Mouse (Mus musculus): Measurements from ENCODE around the gene 4930447C04Rik.

4930447C04Rik gene

DNA sequence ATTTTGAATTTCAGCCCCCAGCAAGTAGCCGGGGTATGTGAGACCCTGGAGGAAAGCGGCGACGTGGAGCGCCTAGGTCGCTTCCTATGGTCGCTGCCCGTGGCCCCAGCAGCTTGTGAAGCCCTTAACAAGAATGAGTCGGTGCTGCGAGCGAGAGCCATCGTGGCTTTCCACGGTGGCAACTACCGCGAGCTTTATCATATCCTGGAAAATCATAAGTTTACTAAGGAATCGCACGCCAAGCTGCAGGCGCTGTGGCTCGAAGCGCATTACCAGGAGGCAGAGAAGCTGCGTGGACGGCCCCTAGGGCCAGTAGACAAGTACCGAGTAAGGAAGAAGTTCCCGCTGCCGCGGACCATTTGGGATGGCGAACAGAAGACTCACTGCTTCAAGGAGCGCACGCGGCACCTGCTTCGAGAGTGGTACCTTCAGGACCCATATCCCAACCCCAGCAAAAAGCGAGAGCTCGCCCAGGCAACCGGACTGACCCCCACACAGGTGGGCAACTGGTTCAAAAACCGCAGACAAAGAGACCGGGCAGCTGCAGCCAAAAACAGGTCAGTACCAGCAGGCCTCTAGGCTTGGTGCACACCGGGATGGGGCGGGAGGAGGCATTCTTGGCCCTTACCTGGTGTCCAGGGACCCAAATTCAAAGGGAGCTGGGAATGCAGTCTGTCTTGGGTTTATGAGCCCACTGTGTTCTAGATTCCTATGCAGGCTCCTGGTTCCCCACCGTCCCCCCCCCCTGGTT, at the start of gene 4930447C04Rik:
TSS of gene 4930447C04Rik (minus strand) at position 704 of the 751 bp plus-strand sequence.
- no peak for DNase-seq (ENCODE audit: low spot score in 2 of 2)

DNA sequence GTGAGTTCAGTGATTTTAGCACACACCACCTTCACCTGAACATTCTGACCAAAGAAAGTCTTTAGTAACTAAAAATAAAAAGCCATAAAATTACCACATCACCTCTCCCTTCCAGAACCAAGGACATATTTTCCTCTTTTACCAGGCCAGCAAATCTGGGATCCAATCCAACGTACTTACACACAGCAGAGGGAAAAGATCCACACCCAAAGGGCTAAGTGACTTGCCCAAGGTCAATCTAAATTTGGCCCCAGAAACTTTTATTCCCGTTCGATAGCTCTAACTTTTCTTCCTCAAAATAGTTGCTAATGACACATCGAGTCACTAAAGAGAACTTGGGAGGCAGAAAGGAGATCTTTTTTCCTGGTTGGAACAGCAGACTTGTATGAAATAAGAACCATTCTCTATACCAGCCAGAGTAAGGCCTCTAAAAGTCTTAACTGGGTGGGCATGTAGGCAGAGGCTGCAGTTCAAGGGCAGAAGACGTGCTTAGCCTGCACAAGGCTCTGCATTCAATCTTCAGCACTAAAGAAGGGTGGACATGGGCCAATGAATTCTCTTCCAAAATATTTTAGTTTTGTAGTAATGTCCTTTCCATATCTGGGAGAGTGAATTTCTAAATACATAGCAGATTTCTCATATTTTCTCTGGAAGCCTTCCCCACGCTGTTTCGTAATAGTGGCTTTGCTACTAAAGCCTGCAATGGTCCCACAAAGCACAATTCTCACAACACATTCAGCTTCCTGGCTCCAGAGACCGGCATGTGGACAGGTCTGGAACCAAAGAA, 42.7 kb upstream of the 4930447C04Rik start:
- no peak for DNase-seq (ENCODE audit: low spot score in 2 of 2)

DNA sequence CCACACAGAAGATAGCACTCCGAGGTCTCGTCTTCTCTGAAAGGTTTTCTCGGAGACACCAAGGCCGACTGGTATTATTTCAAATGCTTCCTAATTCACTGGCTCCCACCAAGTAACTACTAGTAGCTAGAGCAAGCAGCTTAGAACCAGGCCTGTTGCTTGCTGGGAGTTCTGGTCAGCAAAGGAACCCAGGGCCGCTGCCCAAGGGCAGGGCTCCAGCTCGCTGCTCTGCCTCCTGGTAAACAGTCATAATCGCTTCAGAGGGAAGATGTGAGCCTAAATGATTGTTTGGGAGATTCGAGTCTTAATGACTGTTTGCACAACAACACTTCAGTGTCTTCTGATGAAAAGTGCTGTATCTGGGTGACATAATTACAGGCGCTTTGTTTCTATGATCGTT, 42.0 kb upstream of the 4930447C04Rik start:
- DNase-seq (ENCODE audit: low spot score in 2 of 2), result no peak

DNA sequence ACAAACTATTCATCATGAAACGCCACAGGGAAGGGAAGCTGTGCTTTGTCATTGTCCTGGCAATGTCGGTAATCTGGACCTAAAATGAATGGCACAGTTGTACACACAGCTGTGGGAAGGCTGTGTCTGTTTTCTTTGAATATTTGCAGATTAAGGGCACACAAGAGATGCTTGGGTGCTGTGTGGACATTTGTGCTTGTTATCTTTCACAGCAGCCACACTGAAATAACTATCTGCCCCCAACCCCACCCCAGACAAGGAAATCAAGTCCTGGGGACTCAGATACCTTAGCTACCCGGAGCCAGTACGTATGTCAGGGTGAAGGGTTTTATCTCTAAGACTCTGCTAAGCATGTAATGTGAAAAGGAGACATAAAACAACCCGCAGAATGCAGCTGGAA, 38.7 kb upstream of the 4930447C04Rik start:
- no peak for DNase-seq (ENCODE audit: low spot score in 2 of 2)

DNA sequence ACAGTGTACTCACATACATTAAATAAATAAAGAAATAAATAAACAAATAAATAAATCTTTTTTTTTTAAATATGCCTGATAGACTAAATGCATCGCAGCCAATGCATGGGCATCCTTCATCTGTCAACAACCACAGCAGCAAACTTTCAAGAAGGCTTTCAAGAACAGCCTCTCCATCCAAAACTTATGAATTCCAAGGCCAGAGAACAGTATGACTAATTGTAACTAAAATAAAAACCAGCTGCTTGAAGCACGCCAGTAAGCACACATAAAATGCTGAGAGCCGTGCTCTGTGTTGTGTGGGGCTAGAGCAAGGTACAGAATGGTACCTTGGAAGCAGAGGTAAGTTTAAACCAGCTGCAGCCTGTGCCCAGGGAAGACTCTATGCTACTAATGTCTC, 37.3 kb upstream of the 4930447C04Rik start:
- DNase-seq (ENCODE audit: low spot score in 2 of 2), result no peak

DNA sequence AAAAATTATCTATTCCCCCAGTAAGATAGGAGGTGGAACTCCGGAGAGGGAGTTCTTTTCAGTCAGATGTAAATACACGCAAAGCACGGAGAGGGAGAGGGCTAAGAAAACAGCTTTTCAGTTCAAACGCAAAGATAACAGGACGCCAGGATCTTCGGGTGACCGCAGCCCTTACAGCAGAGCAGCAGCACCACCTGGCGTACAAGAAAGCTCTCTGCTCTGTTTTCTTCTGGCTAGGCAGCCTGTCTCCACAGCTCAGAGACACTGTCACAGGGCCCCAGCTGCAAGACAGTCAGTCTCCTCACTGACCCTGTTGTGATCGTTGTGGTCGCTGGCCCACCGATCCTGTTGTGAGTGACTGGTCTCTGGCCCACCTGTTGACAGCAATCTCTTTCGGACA, 36.1 kb upstream of the 4930447C04Rik start:
- peak; percentile 11 to 38 for DNase-seq (ENCODE audit: low spot score in 2 of 2)

DNA sequence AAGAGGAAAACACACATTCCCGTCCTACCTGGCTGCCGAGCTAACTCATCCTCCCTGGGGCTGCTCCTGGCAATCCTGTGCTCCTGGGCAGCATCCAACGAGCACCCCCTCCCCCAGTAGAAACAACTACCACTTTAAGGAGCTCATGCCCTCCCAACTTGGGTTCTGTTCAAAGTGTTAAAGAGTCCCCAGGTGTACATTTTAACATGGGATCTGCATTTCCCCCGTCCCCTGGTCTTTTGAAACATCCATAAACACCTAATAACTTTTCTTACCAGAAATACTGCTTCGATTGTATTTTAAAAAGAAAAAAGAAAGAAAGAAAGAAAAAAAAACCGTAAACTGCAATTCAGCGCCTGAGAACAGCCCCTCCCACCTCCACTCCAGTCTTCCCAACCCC, 35.6 kb upstream of the 4930447C04Rik start:
- no peak for DNase-seq (ENCODE audit: low spot score in 2 of 2)

DNA sequence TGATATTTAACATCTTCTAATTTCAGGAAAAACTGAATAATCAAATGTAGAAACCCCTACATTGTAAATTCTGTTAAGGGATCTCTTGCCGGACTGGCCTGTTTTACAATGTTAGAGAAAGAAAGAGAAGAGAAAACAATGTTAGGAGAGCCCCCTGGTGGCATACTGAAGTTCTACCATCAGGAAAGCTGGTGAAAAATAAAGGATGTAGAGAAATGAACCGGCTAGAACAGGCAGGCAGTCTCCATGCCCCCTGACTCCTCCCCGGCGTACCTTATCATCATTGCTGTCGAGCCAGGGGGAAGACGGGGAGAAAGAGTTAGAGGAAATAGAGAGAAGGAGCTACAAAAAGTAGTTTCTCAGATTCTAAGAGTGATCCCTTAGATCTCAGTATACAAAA, 32.6 kb upstream of the 4930447C04Rik start:
- DNase-seq (ENCODE audit: low spot score in 2 of 2), result peak in 1 of 2 experiments; percentile 2

DNA sequence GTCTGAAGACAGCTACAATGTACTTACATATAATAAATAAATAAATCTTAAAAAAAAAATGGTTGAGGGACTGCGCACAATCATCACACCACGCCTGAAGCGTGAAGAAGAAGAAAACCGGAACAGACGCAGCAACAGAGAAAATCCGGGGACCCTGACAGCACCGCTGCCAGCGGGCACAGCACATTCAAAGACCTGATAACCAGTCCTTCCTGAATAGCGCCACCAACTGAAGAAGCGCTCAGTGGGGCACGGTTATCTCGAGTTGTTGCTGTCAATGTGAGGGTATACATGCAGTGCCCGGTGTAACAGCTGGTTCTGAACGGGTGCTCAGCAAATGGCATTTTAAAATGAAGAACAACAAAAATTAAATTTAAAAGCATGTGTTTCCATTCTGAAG, 30.0 kb upstream of the 4930447C04Rik start:
- DNase-seq (ENCODE audit: low spot score in 2 of 2), result no peak

DNA sequence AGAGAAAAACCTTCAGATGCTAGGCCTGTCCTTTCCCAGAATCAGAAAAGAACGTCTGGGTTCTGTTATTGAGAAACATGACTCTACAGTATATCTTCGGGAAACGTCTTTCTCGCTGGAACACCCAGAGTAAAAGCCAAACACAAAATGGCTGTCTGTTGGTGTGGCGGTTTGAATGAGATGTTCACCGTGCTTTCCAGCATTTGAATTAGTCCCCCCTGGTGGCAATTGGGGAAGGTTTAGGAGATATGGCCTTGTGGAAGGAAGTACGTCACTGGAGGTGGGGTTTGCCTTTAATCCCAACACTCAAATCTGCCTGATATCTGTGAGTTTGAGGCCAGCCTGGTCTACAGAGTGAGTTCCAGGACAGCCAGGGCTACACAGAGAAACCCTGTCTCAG, 27.0 kb upstream of the 4930447C04Rik start:
- no peak for DNase-seq (ENCODE audit: low spot score in 2 of 2)

DNA sequence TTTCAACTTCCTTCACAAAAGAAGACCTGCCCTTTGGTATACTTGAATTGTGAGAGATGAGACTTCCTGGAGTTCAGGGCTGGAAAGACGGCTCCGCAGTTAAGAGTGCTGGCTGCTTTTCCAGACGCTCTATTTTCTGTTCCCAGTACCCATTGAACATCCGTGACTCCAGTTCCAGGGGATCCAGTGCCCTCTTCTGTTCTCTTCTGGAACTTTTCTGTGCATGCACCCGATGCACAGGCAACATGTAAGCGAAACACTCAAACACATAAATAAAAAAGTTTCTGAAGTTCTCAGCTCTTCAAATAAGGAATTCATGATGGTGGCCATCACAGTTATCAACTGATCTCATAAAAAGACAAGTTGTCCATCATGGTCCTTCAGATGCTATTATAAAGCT, 22.2 kb upstream of the 4930447C04Rik start:
- DNase-seq (ENCODE audit: low spot score in 2 of 2), result no peak

DNA sequence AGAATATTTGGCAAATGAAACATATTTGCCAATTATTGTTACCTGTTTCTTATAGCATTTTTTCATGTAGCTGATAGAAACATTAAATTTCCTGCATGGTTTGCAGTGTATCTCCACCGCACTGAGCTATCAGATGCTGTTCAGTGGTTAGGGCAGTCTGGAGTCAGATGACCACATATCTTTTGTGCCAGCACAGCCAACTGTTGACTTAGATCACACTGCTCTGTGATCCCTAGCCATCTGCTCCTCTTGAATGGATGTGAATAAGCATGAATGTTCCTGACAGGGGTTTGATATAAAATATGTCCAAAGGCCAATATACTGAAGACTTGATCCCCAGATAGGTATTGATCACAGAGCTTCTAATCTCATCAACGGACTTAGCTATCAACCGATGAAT, 17.9 kb upstream of the 4930447C04Rik start:
- DNase-seq (ENCODE audit: low spot score in 2 of 2), result no peak

DNA sequence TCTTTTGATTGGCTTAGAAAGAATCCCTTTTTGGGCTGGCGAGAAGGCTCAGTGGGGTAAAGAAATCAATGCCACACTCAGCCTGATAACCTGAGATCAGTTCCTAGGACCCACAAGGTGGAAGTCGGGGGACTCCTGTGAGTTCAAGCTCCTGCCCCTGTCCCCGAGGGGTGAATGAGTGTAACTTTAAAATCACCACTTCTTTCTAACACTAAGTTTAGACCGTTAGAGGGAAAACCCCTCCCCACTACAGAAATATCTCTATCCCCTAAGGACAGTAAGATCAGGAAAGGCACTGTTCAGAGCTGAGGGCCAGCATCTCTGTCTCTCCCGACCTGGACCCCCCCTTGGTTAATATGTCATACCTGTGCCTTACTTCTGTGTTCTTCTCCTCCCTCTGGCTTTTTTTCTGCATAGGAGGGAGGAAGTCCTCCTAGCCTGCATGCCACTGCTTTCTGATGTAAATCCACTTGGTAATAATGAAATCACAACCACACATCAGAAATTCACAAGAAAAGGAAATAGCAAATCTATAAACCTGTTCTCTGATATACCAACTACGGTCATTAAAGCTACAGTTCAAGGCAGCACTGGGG, 17.4 kb upstream of the 4930447C04Rik start:
- DNase-seq (ENCODE audit: low spot score in 2 of 2), result no peak

DNA sequence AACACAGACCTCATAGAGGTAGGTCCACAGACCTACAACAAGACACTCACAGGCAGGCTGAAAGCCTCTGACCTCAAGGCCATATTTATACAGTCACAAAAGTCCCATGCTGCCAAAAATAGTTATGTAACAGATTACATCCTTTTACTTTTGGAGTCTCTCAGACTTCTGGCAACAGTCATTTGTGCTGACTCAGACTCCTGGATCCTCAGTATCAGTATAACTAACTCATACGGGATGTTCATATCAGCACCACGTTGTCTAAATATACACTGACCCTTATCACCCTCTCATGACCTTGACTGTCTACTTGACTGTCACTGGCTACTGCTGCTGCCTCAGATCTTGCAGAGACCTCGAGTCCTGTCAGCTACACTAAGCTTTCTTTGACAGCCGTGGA, 14.3 kb upstream of the 4930447C04Rik start:
- no peak for DNase-seq (ENCODE audit: low spot score in 2 of 2)

DNA sequence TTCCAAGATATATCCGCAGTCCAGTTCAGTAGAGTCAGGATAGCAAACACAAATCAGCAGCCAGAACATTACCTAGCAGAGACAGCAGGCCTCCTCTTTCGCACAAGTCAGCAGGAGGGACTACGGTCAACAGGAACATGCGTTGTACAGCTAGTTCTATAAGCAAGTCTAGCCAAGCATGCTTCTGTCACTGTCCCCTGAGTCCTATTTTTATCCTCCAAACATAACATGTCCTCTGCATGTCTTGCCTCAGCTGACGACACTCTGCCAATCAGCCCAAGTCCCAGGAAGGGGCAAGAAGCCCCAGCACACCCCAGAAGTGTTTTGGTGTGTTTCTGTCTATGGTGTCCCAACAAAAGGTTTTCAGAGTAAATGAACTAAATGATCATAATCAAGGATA, 13.3 kb upstream of the 4930447C04Rik start:
- DNase-seq (ENCODE audit: low spot score in 2 of 2), result no peak

DNA sequence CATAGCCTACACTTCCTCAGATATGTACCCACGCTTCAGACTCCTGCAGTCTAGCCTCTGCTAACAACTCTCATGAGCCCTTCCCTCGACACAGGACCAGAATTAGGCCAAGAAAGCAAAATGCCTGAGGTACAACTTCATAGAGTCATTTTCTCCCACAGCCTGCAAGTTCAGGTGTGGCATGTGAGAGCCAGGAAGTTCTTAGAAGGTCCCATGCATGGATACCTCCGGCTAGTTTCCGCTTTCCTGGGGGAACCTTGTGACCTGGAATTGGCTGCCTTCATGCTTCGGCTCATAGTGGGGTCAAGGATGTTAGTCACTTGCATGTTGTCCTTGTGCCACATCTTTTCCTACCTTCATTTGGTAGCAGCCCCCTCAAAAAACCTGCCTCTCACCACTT, 12.5 kb upstream of the 4930447C04Rik start:
- DNase-seq (ENCODE audit: low spot score in 2 of 2), result no peak

DNA sequence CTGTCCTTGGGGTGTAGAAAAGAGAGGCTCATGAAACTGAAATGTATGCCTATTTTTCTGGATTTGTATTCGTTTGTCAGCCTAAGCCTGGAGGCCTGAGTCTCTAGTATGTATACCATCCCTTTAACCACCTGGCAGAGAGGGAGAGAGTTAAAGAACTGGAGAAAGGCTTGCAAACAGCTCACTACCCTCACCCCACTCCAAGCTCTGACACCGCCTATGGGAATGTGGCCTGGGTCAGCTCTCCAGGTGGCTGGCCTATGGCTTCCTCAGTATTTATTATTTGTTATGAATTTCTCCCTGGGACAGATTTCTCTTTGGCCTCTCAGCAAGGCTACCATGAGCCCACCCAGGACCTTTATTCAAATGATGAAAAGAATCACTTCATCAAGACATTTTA, 6.8 kb upstream of the 4930447C04Rik start:
- no peak for DNase-seq (ENCODE audit: low spot score in 2 of 2)

DNA sequence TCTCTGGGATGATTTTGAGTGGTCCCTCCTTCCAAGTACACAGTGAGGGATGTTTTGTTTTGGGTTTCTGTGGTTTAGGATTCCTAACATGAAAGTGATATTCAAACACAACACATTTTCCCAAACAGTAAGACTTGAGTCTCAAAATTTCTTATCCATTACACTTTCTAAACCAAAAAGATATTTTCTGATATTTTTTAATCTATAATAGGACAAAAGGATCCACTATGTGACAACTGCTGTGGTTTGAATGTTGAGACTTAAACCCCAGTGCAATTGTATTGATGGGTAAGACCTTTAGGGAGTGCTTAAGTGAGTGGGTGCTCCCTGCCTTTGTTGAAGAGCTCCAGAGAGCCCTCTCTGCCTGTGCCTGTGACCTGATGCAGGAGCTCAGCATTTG, 6.2 kb upstream of the 4930447C04Rik start:
- DNase-seq (ENCODE audit: low spot score in 2 of 2), result no peak

DNA sequence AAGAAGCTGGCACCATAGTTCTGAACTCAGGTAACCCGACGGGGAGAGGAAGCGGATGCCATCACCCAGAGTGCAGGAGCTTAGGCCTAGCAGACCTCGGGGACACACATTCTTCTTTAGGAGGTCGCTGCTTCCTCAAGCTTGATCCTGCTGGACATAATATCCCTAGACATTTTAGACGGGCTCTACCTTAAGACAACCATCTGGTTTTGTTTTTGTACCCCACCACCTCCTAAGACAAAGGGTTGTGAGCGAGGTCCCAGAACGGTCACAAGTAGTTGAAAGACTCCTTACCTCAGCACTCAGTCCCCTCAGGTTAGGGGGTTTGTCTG, 5.5 kb upstream of the 4930447C04Rik start:
- DNase-seq (ENCODE audit: low spot score in 2 of 2), result no peak

DNA sequence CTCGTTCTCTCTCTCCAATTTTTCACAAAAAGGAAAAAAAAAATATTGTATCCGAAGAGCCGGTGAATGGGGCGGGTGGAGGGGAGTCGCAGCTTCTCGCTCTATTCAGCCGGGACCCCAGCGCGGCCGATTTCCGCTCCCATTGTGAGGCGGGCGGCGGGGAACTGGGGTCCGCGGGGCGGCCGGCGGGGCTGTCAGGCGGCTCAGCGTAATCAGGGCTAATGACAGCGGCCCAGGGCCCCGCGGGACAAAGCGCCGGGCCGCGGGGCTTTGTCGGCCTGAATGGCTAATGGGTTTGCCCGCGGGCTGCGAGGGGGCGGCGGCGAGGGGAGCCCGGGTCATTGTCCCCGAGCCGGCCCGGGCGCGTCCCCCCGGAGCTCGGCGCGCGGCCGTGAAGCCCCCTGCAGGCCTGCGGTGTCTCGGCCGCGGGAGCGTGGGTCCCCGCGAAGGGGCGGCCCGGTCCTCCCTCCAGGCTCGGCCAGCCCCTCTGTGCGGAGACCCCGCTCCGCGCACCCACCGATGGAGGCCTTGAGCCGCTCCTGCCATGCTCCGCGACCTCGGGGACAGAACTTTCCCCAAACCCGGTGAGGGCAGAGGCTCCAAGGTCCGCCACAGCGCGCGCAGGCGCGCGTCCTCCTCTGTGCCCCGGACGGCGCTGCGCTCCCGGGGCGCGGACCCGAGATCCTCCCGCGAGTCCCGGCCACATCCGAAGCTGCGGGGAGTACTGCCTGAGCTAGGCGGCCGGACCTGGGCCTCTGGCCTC, 4.9 kb upstream of the 4930447C04Rik start:
- no peak for DNase-seq (ENCODE audit: low spot score in 2 of 2)

DNA sequence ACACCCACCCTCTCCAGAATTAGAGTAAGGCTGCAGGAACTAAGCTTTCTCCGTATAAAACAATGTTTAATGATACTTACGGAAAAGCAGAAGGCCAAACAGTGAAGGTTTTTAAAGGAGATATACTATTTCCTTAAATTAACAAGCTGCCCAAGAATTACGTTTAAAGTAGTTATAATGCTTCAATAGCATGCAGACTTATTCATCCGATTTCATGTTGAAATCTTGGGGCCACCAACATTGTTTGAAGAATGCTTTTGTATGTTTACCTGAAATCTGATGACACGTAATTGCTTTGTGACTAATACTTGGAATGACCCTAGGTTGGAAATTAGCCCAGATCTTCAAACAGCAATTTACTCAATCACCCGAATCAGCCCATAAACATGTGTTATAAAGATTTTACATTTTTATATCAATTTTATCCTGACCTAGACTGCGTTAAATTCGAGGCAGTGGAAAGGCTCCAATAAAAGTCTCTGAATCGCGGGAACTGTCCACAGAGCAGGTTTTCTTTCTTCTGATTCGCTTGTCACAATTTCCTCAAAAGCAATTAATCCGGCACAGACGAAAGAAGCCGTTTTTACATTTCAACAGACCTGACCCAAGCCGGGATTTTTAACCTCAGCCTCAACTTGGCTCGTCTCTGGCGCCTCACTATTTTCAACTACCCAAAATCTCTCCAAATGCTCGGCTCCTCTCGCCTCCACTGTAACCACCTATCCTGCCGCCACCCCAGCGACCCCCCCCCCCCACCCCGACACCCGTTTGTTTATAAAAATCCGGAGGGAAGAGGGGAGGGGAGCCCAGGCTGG, 4.0 kb upstream of the 4930447C04Rik start:
- DNase-seq (ENCODE audit: low spot score in 2 of 2), result no peak

All from spleen, postnatal 14 days (tissue).